Mouse (Mus musculus) limb, embryonic 12.5 days (tissue): ENCODE measurements at regions not wholly inside any gene's neighbourhood (a gene's known extent, or its start where the extent isn't known, plus 50 kb on each side); places are given as distances from the start of the nearest gene placed in this dataset.

Experiments
- ATAC-seq: fragments of 200-750 bp; cut with Nextera tagmentation; 2 replicates; pipeline ENCODE4 v1.8.0; 2017; ENCODE audit warnings: low read depth, moderate TSS enrichment; ENCODE audit not compliant: insufficient number of reproducible peaks, insufficient read depth, low FRiP score, low TSS enrichment
- H3K27ac ChIP-seq: fragments of 300-500 bp; sonication (generic); 2 replicates; pipeline ENCODE4 v1.5.1; 2016; ENCODE audit warnings: mild to moderate bottlenecking, moderate library complexity
- H3K27me3 ChIP-seq: fragments of 300-500 bp; sonication (generic); 2 replicates; pipeline ENCODE4 v1.6.1; 2016; ENCODE audit warnings: mild to moderate bottlenecking, moderate library complexity
- H3K36me3 ChIP-seq: fragments of 300-500 bp; sonication (generic); 2 replicates; pipeline ENCODE4 v1.6.1; 2016; ENCODE audit warnings: mild to moderate bottlenecking, moderate library complexity
- H3K4me1 ChIP-seq: fragments of 300-500 bp; sonication (generic); replicated peaks from 2 replicates; pipeline ENCODE4 v1.6.1; 2016
- H3K4me2 ChIP-seq: fragments of 300-500 bp; sonication (generic); 2 replicates; pipeline ENCODE4 v1.6.1; 2016; ENCODE audit warnings: mild to moderate bottlenecking, moderate library complexity
- H3K4me3 ChIP-seq: fragments of 300-500 bp; sonication (generic); replicated peaks from 2 replicates; pipeline ENCODE4 v1.5.1; 2016; ENCODE audit warnings: mild to moderate bottlenecking
- H3K9ac ChIP-seq: fragments of 300-500 bp; sonication (generic); replicated peaks from 2 replicates; pipeline ENCODE4 v1.6.1; 2016; ENCODE audit warnings: mild to moderate bottlenecking, moderate library complexity
- H3K9me3 ChIP-seq: fragments of 300-500 bp; sonication (generic); 2 replicates; pipeline ENCODE4 v1.6.1; 2016; ENCODE audit warnings: mild to moderate bottlenecking, moderate library complexity
- WGBS: fragments of 180-500 bp; shearing (Covaris S2); methylation state at CpG from one replicate; pipeline ENCODE4 v1.1.7; 2016; 5-methylcytosine and 5-hydroxymethylcytosine counted together

DNA sequence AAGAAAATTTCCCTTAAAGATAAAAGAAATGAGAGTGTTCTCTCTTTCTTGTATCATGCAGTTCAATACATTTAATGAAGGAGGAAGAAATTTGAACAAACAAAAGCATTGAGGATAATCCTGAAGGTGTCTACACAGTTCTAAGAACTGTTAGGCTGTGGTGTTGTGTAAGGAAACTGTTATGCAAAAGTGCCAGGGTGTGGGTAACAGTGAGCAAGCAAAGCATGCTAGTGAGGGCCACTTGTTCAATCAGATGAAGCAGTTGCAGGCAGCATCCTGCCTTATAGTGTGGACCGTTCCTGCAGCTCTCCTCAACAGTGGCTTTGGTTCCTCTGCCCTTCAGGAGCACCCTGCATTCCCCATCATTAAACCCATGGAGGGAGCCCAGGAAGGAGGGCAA lies 177.1 kb upstream of the Marcks start:
- H3K4me1 ChIP-seq: no peaks in the 10 kb centered on the region
- H3K4me2 ChIP-seq: no peak overlapping the region
- no peaks in the 10 kb centered on the region for H3K27me3 ChIP-seq
- no peak overlapping the region for H3K27ac ChIP-seq
- 85% methylated on average over 1 of the region's 1 CpGs for WGBS
- no peak for ATAC-seq
- no peak overlapping the region for H3K4me3 ChIP-seq
- H3K9me3 ChIP-seq: no peaks in the 10 kb centered on the region
- H3K9ac ChIP-seq: no peak overlapping the region
- no peaks in the 10 kb centered on the region for H3K36me3 ChIP-seq

DNA sequence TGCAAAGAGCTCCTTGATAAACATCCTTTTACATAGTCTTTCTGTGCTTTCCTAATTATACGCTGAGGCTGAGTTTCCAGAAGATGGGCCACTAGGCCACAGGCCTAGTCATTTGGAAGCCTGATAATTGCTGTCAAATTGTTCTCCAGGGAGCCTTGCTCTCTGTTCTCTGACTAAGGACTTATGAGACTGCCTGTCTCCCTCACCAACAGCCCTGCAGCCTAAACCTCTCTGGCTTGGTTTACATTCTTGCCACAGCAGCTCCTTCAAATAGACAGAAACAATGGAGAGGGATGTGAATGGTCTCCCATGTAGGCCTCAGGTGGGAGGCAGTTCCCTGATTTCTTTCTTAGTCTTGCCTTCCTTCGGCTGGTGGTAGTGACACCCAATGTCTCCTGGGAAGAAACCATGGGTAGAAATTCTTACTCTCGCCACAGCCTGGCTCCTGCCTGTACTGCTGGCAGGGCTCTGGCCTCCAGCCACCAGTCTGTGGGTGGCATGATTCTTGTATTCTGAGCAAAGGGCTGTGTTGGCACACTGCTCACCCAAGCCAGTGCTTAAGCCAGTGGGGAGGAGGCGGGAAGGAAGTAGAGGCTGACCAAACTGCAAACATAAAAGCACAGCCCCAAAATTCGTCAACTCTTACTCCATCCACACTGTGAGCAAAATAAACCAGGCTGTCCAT lies 176.2 kb upstream of the Marcks start:
- H3K4me1 ChIP-seq: no peaks in the 10 kb centered on the region
- H3K9ac ChIP-seq: no peak overlapping the region
- no peak overlapping the region for H3K4me2 ChIP-seq
- WGBS: 84% methylated on average over 5 of the region's 5 CpGs
- no peaks in the 10 kb centered on the region for H3K27me3 ChIP-seq
- no peak overlapping the region for H3K4me3 ChIP-seq
- no peak overlapping the region for H3K27ac ChIP-seq
- H3K36me3 ChIP-seq: no peaks in the 10 kb centered on the region
- no peak for ATAC-seq
- no peaks in the 10 kb centered on the region for H3K9me3 ChIP-seq

DNA sequence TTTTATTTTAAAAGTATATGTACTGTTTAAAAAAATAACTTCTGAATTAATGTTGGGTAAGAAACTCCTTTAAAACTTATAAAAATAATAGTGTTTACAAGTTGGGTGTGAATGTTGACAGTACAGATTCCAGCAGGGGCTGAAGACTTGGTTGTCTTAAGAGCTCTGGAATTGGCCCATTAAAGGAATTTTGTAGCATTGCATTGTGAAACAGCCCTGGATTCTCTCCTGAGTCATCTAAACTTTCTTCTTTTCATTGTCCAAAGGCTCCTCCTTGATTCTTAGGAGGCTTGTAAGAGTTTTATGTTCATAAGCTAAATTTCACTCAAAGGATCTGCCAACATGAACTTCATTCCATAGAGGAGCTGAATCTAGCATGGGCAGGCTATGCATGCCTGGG lies 174.7 kb upstream of the Marcks start:
- H3K27ac ChIP-seq: no peak overlapping the region
- H3K27me3 ChIP-seq: no peaks in the 10 kb centered on the region
- no peak overlapping the region for H3K4me2 ChIP-seq
- no peak overlapping the region for H3K4me3 ChIP-seq
- no peaks in the 10 kb centered on the region for H3K36me3 ChIP-seq
- H3K9ac ChIP-seq: no peak overlapping the region
- ATAC-seq: no peak
- no peaks in the 10 kb centered on the region for H3K4me1 ChIP-seq
- no peaks in the 10 kb centered on the region for H3K9me3 ChIP-seq

DNA sequence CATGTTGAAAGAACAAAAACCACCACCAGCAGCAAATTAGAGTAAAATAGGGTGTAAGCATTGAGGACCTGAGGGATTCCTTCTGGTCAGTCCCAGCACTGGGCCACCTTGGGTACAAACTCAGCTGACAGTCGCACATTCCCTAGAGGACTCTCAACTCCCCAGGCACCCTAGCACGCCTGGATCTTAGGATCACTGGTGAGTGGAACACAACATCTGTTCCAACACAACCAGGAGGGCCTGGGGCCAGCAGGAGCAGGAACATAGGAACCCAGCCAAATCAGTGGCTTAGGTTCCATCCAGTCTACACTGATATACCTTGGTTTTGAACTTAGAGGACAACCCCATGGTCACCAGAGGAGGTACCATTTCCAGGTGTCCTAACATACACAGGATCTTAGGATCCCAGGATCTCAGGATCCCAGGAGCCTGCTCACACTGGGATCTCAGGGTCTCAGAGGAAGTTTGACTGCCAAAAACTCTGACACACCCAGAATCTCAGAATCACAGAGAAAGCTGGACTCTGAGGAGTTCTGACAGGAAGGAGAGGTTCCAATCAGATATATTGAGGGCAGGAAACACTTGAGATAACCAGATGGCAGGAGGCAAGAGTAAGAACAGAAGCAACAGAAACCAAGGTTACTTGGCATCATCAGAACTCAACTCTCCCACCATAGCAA lies 171.7 kb upstream of the Marcks start:
- H3K27me3 ChIP-seq: no peaks in the 10 kb centered on the region
- ATAC-seq: no peak
- 95% methylated on average over 2 of the region's 2 CpGs for WGBS
- H3K36me3 ChIP-seq: no peaks in the 10 kb centered on the region
- H3K27ac ChIP-seq: no peak overlapping the region
- no peak overlapping the region for H3K4me2 ChIP-seq
- H3K4me3 ChIP-seq: no peak overlapping the region
- no peaks in the 10 kb centered on the region for H3K9me3 ChIP-seq
- H3K9ac ChIP-seq: no peak overlapping the region
- no peaks in the 10 kb centered on the region for H3K4me1 ChIP-seq

DNA sequence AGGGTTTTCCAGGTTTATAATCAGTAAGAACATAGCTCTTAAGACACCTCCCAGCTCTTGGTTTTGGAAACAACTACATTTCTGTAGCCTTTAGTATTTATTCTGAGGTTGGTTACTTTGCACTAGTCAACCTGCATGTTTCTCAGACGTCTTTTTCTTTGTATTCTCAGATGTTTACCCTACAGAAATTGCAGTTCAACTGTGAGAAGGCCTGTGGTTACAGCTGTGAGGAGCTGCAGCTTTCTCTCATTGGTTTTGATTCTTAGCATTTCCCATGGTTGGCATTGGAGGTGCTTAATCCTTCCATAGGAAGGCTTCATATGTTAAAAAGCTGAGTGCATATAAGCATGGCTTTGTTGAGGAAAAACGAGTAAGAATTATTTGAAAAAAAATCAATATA lies 165.9 kb upstream of the Marcks start:
- 47% methylated on average over 2 of the region's 2 CpGs for WGBS
- no peaks in the 10 kb centered on the region for H3K36me3 ChIP-seq
- no peaks in the 10 kb centered on the region; the same call in 1 of the 2 replicates for H3K4me1 ChIP-seq
- no peaks in the 10 kb centered on the region for H3K9me3 ChIP-seq
- H3K9ac ChIP-seq: no peak overlapping the region
- no peak overlapping the region for H3K27ac ChIP-seq
- ATAC-seq: no peak
- no peak overlapping the region for H3K4me2 ChIP-seq
- no peak overlapping the region for H3K4me3 ChIP-seq
- H3K27me3 ChIP-seq: no peaks in the 10 kb centered on the region

DNA sequence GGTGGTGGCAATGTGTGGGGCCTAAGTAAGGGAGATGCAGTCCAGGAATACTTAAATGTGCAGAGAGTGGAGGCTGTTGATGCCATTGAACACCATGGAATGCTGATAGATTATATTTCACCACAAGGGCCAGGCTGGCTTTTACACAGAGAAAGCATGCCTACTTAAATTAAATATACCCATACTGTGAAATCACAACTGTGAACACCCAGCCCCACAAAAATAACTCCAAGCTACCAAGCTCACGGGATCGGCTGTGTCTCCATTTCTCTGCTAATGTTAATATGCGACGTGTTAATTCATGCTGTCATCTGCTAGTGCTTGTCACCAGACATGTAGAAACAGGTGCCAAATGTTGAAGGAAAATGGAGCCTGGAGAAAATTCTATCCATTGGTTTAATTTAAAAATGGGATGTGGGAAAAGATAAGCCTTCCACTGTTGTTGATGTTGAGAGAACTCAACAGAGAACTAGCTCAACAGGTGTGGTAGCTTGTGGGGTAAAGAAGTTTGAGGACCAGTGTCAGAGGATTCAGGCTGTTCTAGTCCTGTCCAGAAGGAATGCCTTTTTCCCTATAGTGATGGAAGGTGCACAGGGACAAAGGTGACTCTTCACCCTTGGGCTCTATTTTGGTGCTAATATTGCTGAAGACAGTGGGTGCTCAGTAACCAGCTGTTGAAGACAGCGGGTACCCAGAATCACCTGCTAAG lies 161.6 kb upstream of the Marcks start:
- Histone ChIP-seq H3K27me3 (no peaks in the 10 kb centered on the region), H3K4me1 (no peaks in the 10 kb centered on the region; the same call in 1 of the 2 replicates), H3K27ac (no peak overlapping the region), H3K4me2 (no peak overlapping the region), H3K36me3 (no peaks in the 10 kb centered on the region), H3K9ac (no peak overlapping the region), H3K4me3 (no peak overlapping the region), H3K9me3 (no peaks in the 10 kb centered on the region)
- ATAC-seq: peak; percentile 80
- 74% methylated on average over 5 of the region's 5 CpGs for WGBS

DNA sequence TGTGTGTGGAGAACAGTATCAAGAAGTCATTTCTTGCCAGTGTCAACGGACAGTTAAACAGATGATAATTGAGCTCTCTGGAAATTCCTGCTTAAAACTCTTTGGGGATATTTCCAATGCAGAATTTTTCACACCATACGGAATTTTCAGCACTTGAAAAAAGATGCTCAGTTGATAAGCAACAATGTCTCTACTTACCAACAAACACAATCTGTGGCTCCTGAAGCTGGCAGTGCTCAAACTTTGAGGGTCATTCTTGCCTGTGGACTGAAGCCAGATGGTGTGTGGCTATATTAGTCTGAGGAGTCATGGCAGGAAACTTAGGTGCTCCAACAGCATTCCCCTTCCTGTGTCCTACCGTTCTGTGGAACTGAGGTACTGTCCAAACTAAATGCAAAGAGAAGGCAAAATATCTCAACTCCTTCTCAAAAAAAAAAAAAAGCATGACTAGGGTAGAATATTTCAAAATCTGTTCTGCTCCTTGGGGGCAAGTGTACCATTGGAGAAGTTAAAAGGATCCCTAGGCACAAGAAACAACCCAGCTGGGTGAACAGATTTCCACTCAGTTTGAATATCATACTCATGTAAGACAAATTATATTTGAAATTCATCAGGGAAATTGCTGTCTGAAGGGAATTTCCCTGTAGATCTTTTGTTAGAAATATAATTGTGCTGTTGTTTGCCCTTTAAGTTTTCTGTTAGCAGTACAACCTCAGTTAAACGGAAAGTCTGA lies 160.1 kb upstream of the Marcks start:
- no peaks in the 10 kb centered on the region for H3K36me3 ChIP-seq
- 91% methylated on average over 4 of the region's 4 CpGs for WGBS
- H3K9ac ChIP-seq: no peak overlapping the region
- H3K27ac ChIP-seq: no peak overlapping the region
- H3K4me2 ChIP-seq: no peak overlapping the region
- H3K9me3 ChIP-seq: no peaks in the 10 kb centered on the region
- H3K27me3 ChIP-seq: no peaks in the 10 kb centered on the region
- ATAC-seq: no peak
- no peaks in the 10 kb centered on the region; the same call in 1 of the 2 replicates for H3K4me1 ChIP-seq
- H3K4me3 ChIP-seq: no peak overlapping the region

DNA sequence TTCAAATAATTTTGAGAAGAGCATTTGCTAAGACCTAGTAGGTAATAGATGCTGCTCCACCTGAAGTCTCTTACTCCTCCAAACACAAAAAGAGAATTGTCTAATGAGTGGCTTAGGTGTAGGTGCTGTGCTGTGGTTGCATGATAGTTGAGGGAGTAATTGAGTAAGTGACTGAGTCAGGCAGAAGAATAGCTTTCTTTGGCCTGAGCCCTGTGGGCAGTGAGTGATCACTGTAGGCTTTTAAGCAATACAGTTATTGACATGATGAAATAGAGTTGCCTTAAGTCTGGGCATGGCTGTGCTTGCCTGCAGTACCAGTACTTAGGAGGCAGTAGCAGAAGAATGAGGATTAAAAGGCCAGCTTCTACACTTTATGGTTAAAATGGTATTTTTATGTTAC lies 155.5 kb upstream of the Marcks start:
- no peaks in the 10 kb centered on the region for H3K36me3 ChIP-seq
- H3K9me3 ChIP-seq: no peaks in the 10 kb centered on the region
- no peaks in the 10 kb centered on the region for H3K4me1 ChIP-seq
- no peaks in the 10 kb centered on the region for H3K27me3 ChIP-seq
- H3K4me3 ChIP-seq: no peak overlapping the region
- no peak for ATAC-seq
- H3K27ac ChIP-seq: no peak overlapping the region
- H3K4me2 ChIP-seq: no peak overlapping the region
- H3K9ac ChIP-seq: no peak overlapping the region

DNA sequence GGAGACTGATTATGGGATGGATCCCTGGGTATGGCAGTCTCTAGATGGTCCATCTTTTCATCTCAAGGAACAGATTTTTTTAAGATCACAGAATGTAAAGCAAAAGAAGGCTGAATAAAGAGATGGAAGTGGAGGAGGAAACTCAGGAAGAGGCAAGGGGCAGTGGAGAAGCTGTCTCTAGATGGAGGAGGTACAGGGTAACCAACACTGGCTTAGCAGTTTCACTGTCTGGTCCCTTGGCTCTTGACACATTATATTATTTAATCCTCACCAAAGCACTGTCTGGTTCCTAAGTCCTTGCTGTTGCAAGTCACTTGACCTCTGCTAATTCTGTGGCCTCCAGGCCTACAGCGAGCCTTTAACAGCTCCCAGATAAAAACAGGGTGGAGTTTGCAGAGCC lies 154.6 kb upstream of the Marcks start:
- H3K9me3 ChIP-seq: no peaks in the 10 kb centered on the region
- H3K27me3 ChIP-seq: no peaks in the 10 kb centered on the region
- H3K9ac ChIP-seq: no peak overlapping the region
- ATAC-seq: no peak
- H3K36me3 ChIP-seq: no peaks in the 10 kb centered on the region
- H3K4me3 ChIP-seq: no peak overlapping the region
- no peaks in the 10 kb centered on the region for H3K4me1 ChIP-seq
- H3K4me2 ChIP-seq: no peak overlapping the region
- no peak overlapping the region for H3K27ac ChIP-seq
- 52% methylated on average over 1 of the region's 1 CpGs for WGBS

DNA sequence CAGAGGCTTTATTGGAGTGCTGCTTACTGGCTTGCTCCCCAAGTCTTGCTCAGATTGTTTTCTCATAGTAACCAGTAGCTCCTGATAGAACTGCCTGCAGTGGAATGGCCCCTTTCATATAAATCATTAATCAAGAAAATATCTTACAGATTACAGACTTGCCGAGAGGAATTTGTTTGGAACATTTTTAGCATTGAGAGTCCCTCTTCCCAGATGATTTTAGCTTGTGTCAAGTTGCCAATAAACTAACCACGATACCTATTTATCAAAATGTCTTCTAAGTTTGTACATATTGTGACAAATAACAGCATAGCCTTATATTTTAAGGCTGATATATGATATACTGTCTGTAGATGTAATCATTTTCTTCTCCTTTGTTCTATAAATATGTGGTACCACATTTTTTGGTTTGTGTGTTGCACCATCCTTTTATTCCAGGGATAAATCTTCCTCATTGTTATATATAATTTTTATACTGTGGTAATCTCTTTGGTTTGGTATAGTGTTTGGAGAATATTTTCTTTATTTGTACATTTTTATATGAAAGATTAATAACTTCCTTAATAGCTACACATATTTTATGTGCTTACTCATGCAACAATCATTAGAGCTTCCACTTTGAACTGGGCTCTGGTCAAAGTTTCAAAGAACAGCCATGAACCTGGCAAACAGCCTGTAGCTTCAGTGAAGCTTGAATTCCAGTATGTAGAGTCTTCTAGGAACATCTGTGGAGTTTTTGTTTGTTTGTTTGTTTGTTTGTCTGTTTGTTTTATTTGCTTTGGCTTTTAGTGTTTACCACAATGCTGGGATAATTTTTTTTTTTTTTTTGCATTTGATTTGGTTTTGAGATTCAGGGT lies 153.1 kb upstream of the Marcks start:
- no peaks in the 10 kb centered on the region for H3K36me3 ChIP-seq
- no peaks in the 10 kb centered on the region for H3K9me3 ChIP-seq
- H3K4me1 ChIP-seq: no peaks in the 10 kb centered on the region
- no peak overlapping the region for H3K9ac ChIP-seq
- H3K4me3 ChIP-seq: no peak overlapping the region
- no peak for ATAC-seq
- WGBS: 88% methylated on average over 2 of the region's 2 CpGs
- no peaks in the 10 kb centered on the region for H3K27me3 ChIP-seq
- no peak overlapping the region for H3K27ac ChIP-seq
- no peak overlapping the region for H3K4me2 ChIP-seq
